Mouse (Mus musculus) forebrain, embryonic 11.5 days (tissue): Measurements from ENCODE around the gene Sun1. TPM values are rescaled to one million over a fixed set of nuclear protein-coding genes. Genes with fewer than 3 reads are reported as not detected.
A peak's percentile ranks its signal among the peaks of the same experiment; 100 is the strongest.

Source experiments
- ATAC-seq: fragments of 200-750 bp; cut with Nextera tagmentation; replicated peaks from 2 replicates; pipeline ENCODE4 v1.8.0; 2017; ENCODE audit warnings: moderate TSS enrichment; ENCODE audit not compliant: low FRiP score
- DNase-seq: peaks from one replicate; pipeline ENCODE4 v3.0.0-alpha.2; 2017; ENCODE audit warnings: low spot score
- H3K27ac ChIP-seq: fragments of 300-500 bp; sonication (generic); 2 replicates; pipeline ENCODE4 v1.5.1; 2014; ENCODE audit warnings: low read depth, low read length
- H3K27me3 ChIP-seq: fragments of 300-500 bp; sonication (generic); 2 replicates; pipeline ENCODE4 v1.6.1; 2014; ENCODE audit warnings: mild to moderate bottlenecking, low read length, mixed read lengths; ENCODE audit not compliant: control insufficient read depth, insufficient read depth
- H3K36me3 ChIP-seq: fragments of 300-500 bp; sonication (generic); 2 replicates; pipeline ENCODE4 v1.6.1; 2014; ENCODE audit warnings: mild to moderate bottlenecking, low read length, moderate library complexity, mixed read lengths; ENCODE audit not compliant: control insufficient read depth, insufficient read depth
- H3K4me1 ChIP-seq: fragments of 300-500 bp; sonication (generic); replicated peaks from 2 replicates; pipeline ENCODE4 v1.6.1; 2014; ENCODE audit warnings: low read length, mixed read lengths; ENCODE audit not compliant: control insufficient read depth, insufficient read depth
- H3K4me2 ChIP-seq: fragments of 300-500 bp; sonication (generic); 2 replicates; pipeline ENCODE4 v1.6.1; 2014; ENCODE audit warnings: low read depth, mild to moderate bottlenecking, low read length, moderate library complexity, mixed read lengths; ENCODE audit not compliant: severe bottlenecking
- H3K4me3 ChIP-seq: fragments of 300-500 bp; sonication (generic); 2 replicates; pipeline ENCODE4 v1.5.1; 2014; ENCODE audit warnings: low read depth, low read length
- H3K9ac ChIP-seq: fragments of 300-500 bp; sonication (generic); 2 replicates; pipeline ENCODE4 v1.6.1; 2014; ENCODE audit warnings: low read length
- H3K9me3 ChIP-seq: fragments of 300-500 bp; sonication (generic); 2 replicates; pipeline ENCODE4 v1.6.1; 2016; ENCODE audit warnings: low read length, mixed read lengths; ENCODE audit not compliant: control insufficient read depth
- WGBS: fragments of 180-500 bp; shearing (Covaris S2); extraction: QIAGEN DNeasy Blood & Tissue Kit; methylation state at CpG from one replicate; pipeline ENCODE4 v1.1.7; 2014; 5-methylcytosine and 5-hydroxymethylcytosine counted together
- polyA plus RNA-seq: library from polyadenylated mRNA; unstranded; fragments of >200 nt; fragmentation: Nextera tagmentation; extraction: Ambion mirVana; gene quantifications from 2 replicates; pipeline ENCODE4 v1.2.1, GENCODE M21; 2014

Gene Sun1
- polyA plus RNA-seq, 1 experiment from 2014 or later: 50.7 TPM

GRCm38 (mm10) chr5:139248846-139249245 lies 48.4 kb downstream of the Sun1 start:
- no peak overlapping the region for H3K4me3 ChIP-seq
- no peak overlapping the region for H3K27ac ChIP-seq
- H3K9me3 ChIP-seq: no peaks in the 10 kb centered on the region
- no peaks in the 10 kb centered on the region for H3K27me3 ChIP-seq
- DNase-seq (no peak), ATAC-seq (no peak)
- H3K36me3 ChIP-seq: peaks cover 9% of the 10 kb centered on the region
- H3K9ac ChIP-seq: no peak overlapping the region
- no peak overlapping the region for H3K4me2 ChIP-seq
- WGBS: 85% methylated on average over 3 of the region's 3 CpGs
- peaks cover 8% of the 10 kb centered on the region for H3K4me1 ChIP-seq

GRCm38 (mm10) chr5:139251279-139251678 lies 50.8 kb downstream of the Sun1 start:
- H3K27ac ChIP-seq: no peak overlapping the region
- ATAC-seq: no peak
- peak overlapping the region; percentile 91 for H3K4me2 ChIP-seq
- no peak for DNase-seq
- WGBS: 83% methylated on average over 7 of the region's 7 CpGs
- H3K27me3 ChIP-seq: no peaks in the 10 kb centered on the region
- H3K9me3 ChIP-seq: no peaks in the 10 kb centered on the region
- peak overlapping the region; percentile 81; the same call in 1 of the 2 replicates for H3K4me3 ChIP-seq
- H3K9ac ChIP-seq: peak overlapping the region; percentile 63; the same call in 1 of the 2 replicates
- H3K4me1 ChIP-seq: peaks cover 11% of the 10 kb centered on the region
- peaks cover 5% of the 10 kb centered on the region; the same call in 1 of the 2 replicates for H3K36me3 ChIP-seq

DNA sequence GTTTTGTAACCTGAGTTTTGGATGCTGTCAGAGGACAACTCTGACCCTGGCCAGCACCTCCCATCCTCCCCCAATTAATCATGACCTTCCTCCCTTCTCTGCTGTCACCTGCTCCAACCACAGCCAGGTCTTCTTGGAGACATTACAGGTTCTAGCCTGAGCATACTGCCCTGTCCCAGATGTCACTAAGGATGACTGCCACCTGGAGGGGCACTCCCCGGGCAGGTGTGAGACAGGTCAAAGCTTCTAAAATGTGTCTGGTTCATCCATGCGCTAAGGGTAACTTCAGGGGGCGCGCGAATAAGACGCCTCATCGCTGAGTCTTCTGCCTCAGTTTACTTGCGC lies 51.3 kb downstream of the Sun1 start:
- no peaks in the 10 kb centered on the region for H3K27me3 ChIP-seq
- DNase-seq (no peak), ATAC-seq (no peak; the same call in 1 of the 2 replicates)
- H3K9ac ChIP-seq: peak overlapping the region; percentile 63
- peak overlapping the region; percentile 81 for H3K4me3 ChIP-seq
- no peaks in the 10 kb centered on the region for H3K9me3 ChIP-seq
- H3K4me1 ChIP-seq: peaks cover 11% of the 10 kb centered on the region
- peaks cover 5% of the 10 kb centered on the region; the same call in 1 of the 2 replicates for H3K36me3 ChIP-seq
- peak overlapping the region; percentile 68 for H3K27ac ChIP-seq
- whole genome bisulfite sequencing: 1% methylated on average over 8 of the region's 8 CpGs
- H3K4me2 ChIP-seq: peak overlapping the region; percentile 91

DNA sequence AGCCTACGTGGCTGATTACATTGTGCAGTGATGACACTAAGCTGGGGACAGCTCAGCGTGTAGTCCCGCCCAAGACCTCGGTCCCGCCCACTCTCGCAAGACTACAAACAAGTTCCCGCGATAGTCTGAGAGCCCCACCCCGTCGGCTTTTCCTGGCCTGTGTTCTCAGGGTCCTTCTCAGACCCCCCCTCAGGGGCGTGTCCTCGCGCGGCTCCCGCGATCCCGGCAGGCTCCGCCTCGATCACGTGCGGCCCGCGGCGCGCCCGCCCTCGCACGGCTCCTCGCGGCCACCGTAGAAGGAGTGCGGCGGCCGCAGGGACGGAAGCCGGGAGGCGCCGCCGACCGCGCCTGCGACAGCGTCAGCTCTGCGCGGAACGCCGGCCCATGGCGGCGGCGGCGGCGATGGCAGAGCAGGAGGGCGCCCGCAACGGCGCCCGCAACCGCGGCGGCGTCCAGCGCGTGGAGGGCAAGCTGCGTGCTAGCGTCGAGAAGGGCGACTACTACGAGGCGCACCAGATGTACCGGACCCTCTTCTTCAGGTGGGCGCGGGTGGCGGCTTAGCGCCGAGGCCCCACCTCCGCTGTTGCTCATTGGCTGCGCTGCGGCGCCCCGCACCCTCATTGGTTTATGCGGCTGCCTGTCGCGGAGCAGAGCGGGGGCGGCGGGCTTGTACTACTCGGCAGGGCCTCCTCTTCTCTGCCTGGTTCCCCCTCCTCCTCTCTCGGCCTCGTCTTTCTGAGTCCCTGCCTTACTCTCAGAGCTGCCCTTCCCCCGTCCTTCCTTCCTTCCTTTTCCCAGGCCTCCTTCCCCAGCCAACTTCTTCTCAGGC lies 51.9 kb downstream of the Sun1 start, which contains the start of gene Get4:
Gene Get4, plus strand, starts transcription at position 244 of the 829 bp plus-strand sequence.
- H3K9ac ChIP-seq: peak within 1 kb of the TSS; percentile 75
- H3K4me2 ChIP-seq: peak within 1 kb of the TSS; percentile 91
- H3K9me3 ChIP-seq: no peaks in the 10 kb centered on the region
- peaks cover 5% of the 10 kb centered on the region; the same call in 1 of the 2 replicates for H3K36me3 ChIP-seq
- WGBS: under 1% methylated on average over 86 of the region's 90 CpGs
- peak; percentile 95 for ATAC-seq
- peak within 1 kb of the TSS; percentile 81 for H3K4me3 ChIP-seq
- peak; percentile 100 for DNase-seq
- H3K27me3 ChIP-seq: no peaks in the 10 kb centered on the region
- H3K4me1 ChIP-seq: peaks cover 11% of the 10 kb centered on the region
- peak within 1 kb of the TSS; percentile 76 for H3K27ac ChIP-seq

DNA sequence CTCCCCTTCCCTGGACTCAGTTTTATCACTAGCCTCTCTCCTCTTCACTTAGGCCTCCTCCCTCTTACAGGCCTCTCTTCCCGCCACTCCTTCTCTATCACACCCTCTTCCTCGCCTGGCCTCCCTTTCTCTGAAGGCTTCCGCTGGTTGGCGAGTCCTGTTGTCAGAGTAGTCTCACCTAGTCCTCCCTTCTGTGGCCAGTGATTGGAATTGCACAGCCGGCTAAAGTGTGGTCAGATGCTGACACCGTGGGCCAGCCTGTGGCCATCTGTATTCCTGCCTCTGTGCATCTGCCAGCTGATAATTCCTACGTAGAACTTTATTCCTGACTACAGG lies 52.4 kb downstream of the Sun1 start:
- peak overlapping the region; percentile 81 for H3K4me3 ChIP-seq
- no peaks in the 10 kb centered on the region for H3K9me3 ChIP-seq
- no peak for DNase-seq
- peak overlapping the region; percentile 91 for H3K4me2 ChIP-seq
- ATAC-seq: peak; percentile 8; the same call in 1 of the 2 replicates
- H3K9ac ChIP-seq: peak overlapping the region; percentile 75
- peaks cover 11% of the 10 kb centered on the region for H3K4me1 ChIP-seq
- peak overlapping the region; percentile 76; the same call in 1 of the 2 replicates for H3K27ac ChIP-seq
- H3K27me3 ChIP-seq: no peaks in the 10 kb centered on the region
- H3K36me3 ChIP-seq: peaks cover 5% of the 10 kb centered on the region; the same call in 1 of the 2 replicates
- WGBS: 2% methylated on average over 7 of the region's 7 CpGs

- no peak for ATAC-seq
- no peak for DNase-seq
- H3K36me3 ChIP-seq: peaks cover 4% of the 10 kb centered on the region; the same call in 1 of the 2 replicates
- peak overlapping the region; percentile 91 for H3K4me2 ChIP-seq
- peaks cover 11% of the 10 kb centered on the region for H3K4me1 ChIP-seq
- WGBS: 13% methylated on average over 6 of the region's 6 CpGs
- no peaks in the 10 kb centered on the region for H3K27me3 ChIP-seq
- peak overlapping the region; percentile 81 for H3K4me3 ChIP-seq
- peak overlapping the region; percentile 75 for H3K9ac ChIP-seq
- H3K27ac ChIP-seq: peak overlapping the region; percentile 76; the same call in 1 of the 2 replicates
- no peaks in the 10 kb centered on the region for H3K9me3 ChIP-seq
These were observed 52.9 kb downstream of the Sun1 start for GRCm38 (mm10) chr5:139253301-139253741.

GRCm38 (mm10) chr5:139254938-139255337 lies 54.5 kb downstream of the Sun1 start:
- Histone ChIP-seq H3K36me3 (no peaks in the 10 kb centered on the region), H3K9me3 (no peaks in the 10 kb centered on the region), H3K4me3 (no peak overlapping the region), H3K4me2 (no peak overlapping the region), H3K27me3 (no peaks in the 10 kb centered on the region), H3K9ac (no peak overlapping the region), H3K27ac (no peak overlapping the region), H3K4me1 (peaks cover 11% of the 10 kb centered on the region)
- ATAC-seq: no peak
- DNase-seq: no peak
- 86% methylated on average over 6 of the region's 6 CpGs for WGBS

GRCm38 (mm10) chr5:139255777-139256176 lies 55.3 kb downstream of the Sun1 start:
- H3K4me3 ChIP-seq: no peak overlapping the region
- no peaks in the 10 kb centered on the region for H3K36me3 ChIP-seq
- H3K4me1 ChIP-seq: peaks cover 11% of the 10 kb centered on the region
- H3K4me2 ChIP-seq: no peak overlapping the region
- H3K27ac ChIP-seq: no peak overlapping the region
- ATAC-seq (no peak), DNase-seq (no peak)
- no peaks in the 10 kb centered on the region for H3K9me3 ChIP-seq
- H3K27me3 ChIP-seq: no peaks in the 10 kb centered on the region
- WGBS: 90% methylated on average over 6 of the region's 6 CpGs
- no peak overlapping the region for H3K9ac ChIP-seq
